Mouse (Mus musculus): ENCODE data around the gene Xbp1.

Xbp1 gene

GRCm38 (mm10) chr11:5573821-5574220 is 53.4 kb downstream of the Xbp1 start:
- DNase-seq: no peak

DNA sequence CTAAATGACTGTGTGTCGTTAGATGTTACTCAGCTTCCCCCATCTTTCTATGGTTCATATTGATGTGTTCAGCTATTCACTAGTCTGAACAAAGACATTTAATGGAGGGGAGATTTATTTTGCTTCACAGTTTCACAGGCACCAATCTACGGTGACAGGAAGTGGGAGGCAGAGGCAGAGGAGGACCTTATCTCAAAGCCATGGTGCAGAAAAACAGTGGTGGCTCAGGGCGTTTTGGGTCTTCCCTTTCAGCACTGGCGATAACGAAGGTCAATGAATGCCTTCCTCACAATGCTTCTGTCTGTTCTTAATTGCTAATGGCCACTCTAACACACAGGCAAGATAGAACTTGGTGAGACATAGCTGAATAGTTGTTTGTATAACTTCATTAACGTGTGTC is 54.6 kb downstream of the Xbp1 start:
- DNase-seq: no peak

Data from embryo, embryonic 11 days (tissue).